Mouse (Mus musculus) adrenal gland, postnatal 14 days (tissue): Measurements from ENCODE around the gene Plxna4. TPM values are rescaled to one million over a fixed set of nuclear protein-coding genes. Genes with fewer than 3 reads are reported as not detected.

ENCODE experiments used
- DNase-seq: peaks from one replicate; pipeline ENCODE4 v3.0.0; 2021; ENCODE audit warnings: mixed read lengths
- total RNA-seq: library from RNA; stranded (reverse); gene quantifications from 2 replicates; pipeline ENCODE4 v1.2.3, GENCODE M21; 2021

The Plxna4 gene
- total RNA-seq, 1 experiment from 2014 or later, result 4.6 TPM

- no peak for DNase-seq
These were observed 336.3 kb downstream of the Plxna4 start for GRCm38 (mm10) chr6:32251674-32252073.

DNA sequence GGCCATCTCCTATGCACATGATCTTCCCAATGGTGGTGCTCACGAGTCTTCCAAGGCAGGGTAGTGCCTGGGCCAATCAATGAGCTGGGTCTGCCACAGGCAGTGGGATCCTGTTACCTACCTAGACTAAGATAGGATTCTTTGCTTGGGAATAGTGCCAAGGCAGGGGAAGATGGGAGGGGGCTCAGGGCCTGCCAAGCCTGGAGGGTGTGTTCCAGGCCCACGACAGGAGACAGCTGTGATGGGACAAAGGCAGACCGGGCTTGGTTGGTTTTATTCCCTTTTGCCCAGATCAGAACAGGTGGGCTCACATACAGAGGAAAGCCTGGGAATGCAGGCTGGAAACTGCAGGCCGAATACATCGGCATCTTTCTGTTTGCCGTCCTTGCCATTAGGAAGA lies 342.0 kb downstream of the Plxna4 start:
- DNase-seq, result no peak

DNA sequence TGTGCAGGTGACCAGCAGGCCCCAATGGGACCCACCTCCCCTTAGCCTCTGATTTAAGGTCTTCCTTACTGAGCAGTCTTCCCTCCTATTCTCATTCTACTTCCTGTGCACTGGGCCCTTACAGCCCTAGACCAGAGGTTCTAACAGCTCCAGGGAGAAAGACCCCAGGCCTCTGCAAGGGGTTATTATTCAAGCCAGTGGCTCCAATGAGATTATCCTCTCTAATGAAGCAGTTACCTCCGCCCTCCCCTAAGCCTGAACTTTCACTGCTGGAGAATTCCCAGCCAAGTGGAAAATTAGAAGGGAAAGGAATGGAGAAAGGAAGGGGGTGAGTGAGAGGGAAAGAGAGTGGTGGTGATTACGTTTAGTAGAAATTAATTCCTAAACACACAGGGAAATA lies 345.0 kb downstream of the Plxna4 start:
- DNase-seq, result no peak

GRCm38 (mm10) chr6:32231383-32231782 lies 356.6 kb downstream of the Plxna4 start:
- DNase-seq, result no peak

GRCm38 (mm10) chr6:32226636-32227035 lies 361.4 kb downstream of the Plxna4 start:
- DNase-seq, result no peak

DNA sequence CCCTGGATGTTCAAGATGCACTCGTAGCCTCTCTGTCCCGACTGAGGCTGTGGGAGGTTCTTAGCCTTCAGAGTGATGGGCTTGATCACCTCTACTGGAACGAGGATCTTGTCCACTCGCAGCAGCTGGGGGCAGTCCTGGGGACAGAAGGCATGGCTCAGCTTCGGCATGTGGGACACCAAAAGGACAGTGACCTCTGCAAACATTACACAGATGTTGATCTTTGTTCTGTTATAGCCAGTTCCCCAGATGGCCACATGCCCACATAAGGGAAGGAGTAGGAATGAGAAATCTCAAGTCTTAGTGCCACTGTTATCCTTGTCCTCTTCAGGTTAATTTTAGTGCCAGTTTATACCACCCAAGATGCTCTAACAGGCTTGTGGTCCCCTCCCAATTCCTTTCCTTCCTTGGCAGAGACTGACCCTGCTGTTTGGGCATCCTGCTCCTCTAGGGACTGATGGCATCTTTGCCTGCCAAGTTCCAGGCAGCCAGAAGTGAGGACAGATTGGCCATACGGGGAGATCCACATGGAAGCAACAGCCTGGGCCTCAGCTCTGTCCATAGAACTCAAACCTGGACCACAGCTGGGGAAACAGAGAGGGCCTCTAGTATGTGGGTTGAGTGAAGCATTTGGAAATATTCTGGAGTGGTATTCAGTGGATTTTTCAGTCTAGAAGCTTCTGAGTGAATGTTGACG lies 363.8 kb downstream of the Plxna4 start:
- no peak for DNase-seq

GRCm38 (mm10) chr6:32220765-32221164 lies 367.2 kb downstream of the Plxna4 start:
- no peak for DNase-seq

DNA sequence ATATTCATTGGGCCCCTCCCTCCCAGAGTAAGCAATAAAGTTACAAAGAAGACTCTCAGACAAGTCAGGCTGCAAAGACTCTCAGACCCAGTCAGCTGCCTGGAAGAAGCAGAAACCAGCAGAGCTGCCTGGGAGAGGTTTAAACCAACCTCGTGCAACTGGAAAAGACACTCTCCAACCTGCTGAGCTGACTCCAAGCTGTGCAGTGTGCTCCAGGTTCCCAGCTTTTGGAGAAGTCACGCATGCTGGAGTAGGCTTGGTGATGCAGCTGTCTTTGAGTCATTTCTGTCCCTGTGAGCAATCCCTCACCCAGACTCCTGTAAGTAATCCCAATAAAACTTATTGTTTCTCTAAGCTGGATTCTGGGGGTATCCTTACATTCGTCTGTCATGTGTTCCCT lies 369.4 kb downstream of the Plxna4 start:
- DNase-seq, result no peak

- DNase-seq, result no peak
These were observed 375.6 kb downstream of the Plxna4 start for GRCm38 (mm10) chr6:32212439-32212838.

GRCm38 (mm10) chr6:32210139-32210538 lies 377.9 kb downstream of the Plxna4 start:
- DNase-seq, result no peak

GRCm38 (mm10) chr6:32208951-32209350 lies 379.0 kb downstream of the Plxna4 start:
- no peak for DNase-seq

- no peak for DNase-seq
These were observed 383.7 kb downstream of the Plxna4 start for GRCm38 (mm10) chr6:32204253-32204652.

GRCm38 (mm10) chr6:32203389-32203788 lies 384.6 kb downstream of the Plxna4 start:
- DNase-seq, result no peak

- DNase-seq, result no peak
These were observed 385.3 kb downstream of the Plxna4 start for GRCm38 (mm10) chr6:32202664-32203192.

- DNase-seq, result no peak
These were observed 386.5 kb downstream of the Plxna4 start for GRCm38 (mm10) chr6:32201506-32201905.

DNA sequence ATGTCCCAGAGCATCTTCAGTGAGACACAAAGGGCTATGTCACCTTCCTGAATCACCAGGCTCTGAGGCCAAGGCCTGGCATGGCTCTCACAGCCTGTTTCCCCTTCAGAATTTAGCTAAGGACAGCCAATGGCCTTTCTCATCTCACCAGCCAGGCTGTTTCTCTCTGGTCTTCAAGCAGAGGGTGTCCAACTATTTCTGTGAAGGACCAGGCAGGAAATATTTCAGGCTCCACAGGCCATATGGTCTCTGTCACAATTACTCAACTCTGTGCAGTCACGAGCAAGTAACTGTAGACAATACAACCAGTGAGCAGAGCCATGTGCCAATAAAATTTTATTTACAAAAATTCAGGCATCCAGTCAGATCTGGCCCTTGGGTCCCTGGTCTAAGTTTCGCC lies 388.4 kb downstream of the Plxna4 start:
- no peak for DNase-seq

GRCm38 (mm10) chr6:32196913-32197312 lies 391.1 kb downstream of the Plxna4 start:
- no peak for DNase-seq

DNA sequence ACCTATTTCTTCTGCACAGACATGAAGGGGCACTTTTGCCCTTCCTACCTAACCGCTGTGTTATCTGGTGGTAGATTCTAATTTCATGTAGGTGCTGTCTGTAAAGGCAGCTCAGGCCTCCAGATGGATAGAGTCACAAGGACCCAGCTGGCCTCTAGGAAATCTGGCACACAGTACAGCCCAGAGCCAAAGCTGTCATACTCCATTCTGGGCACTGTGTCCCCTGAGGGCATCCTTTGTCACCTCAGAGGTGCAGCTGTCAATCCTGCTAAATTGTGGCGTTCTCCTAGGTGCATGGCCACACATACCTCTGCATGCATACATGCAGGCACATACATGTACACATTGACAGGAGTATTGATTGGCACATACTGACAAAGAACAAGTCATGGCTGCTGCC lies 394.9 kb downstream of the Plxna4 start:
- DNase-seq, result no peak

- no peak for DNase-seq
These were observed 403.5 kb downstream of the Plxna4 start for GRCm38 (mm10) chr6:32184402-32184985.

DNA sequence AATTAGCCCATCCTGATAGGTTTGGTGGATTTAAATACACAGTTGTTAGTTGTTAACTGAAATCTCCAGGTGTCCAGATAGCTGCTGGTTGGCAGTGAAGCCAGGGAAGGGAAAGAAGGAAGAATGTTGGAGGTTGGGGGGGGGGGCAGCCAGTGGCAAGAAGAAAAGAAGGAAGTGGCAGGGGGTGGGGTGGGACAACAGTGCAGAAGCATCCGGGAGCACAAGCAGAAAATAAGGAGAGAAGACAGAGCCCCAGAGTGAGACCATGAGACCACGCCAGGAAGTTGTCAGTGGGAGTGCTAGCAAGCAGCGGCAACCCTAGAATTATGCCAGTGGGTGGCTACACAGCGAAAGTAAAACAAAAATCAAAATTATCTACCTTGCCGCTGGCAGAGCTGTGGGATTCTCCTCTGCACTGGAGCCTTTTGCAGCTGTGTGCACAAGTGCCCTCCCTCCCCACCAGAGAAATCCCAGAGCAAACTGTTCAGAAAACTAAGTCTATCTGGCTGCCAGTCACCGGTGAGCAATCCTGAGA lies 404.3 kb downstream of the Plxna4 start:
- no peak for DNase-seq

GRCm38 (mm10) chr6:32180012-32180358 lies 408.0 kb downstream of the Plxna4 start:
- no peak for DNase-seq

- peak; percentile 22 for DNase-seq
These were observed 408.5 kb downstream of the Plxna4 start for GRCm38 (mm10) chr6:32179346-32180011.

GRCm38 (mm10) chr6:32177905-32178304 lies 410.1 kb downstream of the Plxna4 start:
- no peak for DNase-seq
